Mouse (Mus musculus): ENCODE results near the gene Dock9.

DNA sequence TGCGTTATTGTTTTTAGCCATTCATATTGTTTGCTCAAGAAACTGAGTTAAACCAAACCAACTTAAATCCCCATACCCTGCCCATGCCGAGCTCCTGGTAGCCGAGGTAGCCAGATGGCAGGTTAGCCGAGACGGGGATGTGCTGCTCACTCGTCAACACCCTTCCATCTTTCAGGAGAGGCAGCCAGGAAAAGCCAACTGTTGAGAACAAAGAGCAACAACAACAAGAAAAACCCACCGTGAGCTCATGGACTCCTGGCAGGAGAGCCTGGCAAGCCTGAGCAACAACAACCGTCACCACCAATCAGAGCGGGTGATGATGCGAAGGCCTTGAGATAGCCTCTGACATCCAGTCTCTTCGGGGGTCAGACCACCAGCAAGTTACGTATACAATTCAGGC, 170.9 kb downstream of the Dock9 start:
- TF ChIP-seq POLR2A (IDR thresholded peaks at IDR 0.05; ENCODE audit: low read depth, low read length) = no peak
- TF ChIP-seq CTCF (conservative IDR thresholded peaks at IDR 0.05; ENCODE audit: insufficient read depth, insufficient read length, low read depth, low read length) = no peak
